In the genomic region with DNA sequence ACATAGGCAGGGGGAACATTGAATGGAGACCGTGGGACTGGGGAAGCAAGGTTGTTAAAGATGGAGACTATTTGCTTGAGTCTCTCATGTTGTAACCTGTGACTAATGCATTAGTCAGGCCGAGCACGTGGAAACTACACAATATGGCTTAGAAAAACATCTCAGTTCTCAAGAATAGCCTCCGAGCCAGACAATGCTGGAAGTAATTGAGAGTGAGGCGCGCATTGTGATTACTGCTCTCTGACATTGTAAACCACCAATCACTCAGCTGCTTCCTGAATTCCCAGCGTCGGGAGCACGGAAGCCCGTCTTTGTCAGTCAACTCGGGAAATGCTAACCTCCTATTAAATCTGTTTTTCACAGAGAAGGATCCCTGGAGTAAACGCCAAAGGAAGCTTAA, we compare ENCODE assay signal across 8 mouse cellular contexts. TPM values are rescaled to one million over a fixed set of nuclear protein-coding genes. Genes with fewer than 3 reads are reported as not detected.
DNase-seq lines count a peak whose midpoint lies in the region; ATAC-seq and TF ChIP-seq lines count a peak whose summit lies in the region.
"Had no signal": no experiment of that assay in that cellular context is flagged by ENCODE, and none has a peak within 500 bp of the region (broad histone marks: within the 10 kb centered on the region; RNA-seq: fewer than 3 reads in every experiment).

No protein-coding gene starts in this region.

- H3K9me3 ChIP-seq in hindbrain, embryonic 15.5 days: no peaks in the 10 kb centered on the region

- H3K36me3 ChIP-seq in hindbrain, embryonic 15.5 days: no peaks in the 10 kb centered on the region

- intact Hi-C loops in left cerebral cortex, adult 2 months (cut with DNase I): loop anchor here (10.0 kb wide), 1 partner anchor 147 kb away; no protein-coding TSS in a partner anchor

- H3K9ac ChIP-seq in hindbrain, embryonic 15.5 days: no peak overlapping the region

- H3K4me2 ChIP-seq in hindbrain, embryonic 15.5 days: peak overlapping the region; percentile 37

- peaks cover 19% of the 10 kb centered on the region for H3K4me1 ChIP-seq in hindbrain, embryonic 15.5 days (replicated peaks)
- H3K4me1 ChIP-seq in olfactory bulb, adult 2 months (ENCODE audit: control insufficient read depth, insufficient read depth, low read length): peaks cover 16% of the 10 kb centered on the region

- peak in 1 of 2 experiments; percentile 14 for DNase-seq in left cerebral cortex, adult 2 months (ENCODE audit: extremely low spot score in 1 of 2, low spot score in 2 of 2)
- DNase-seq in left cerebral cortex, adult 9 months (ENCODE audit: low spot score in 2 of 2): no peak
- DNase-seq in embryo, embryonic 11 days: peak; percentile 73
- no peak for DNase-seq in frontal cortex, postnatal 14 days (ENCODE audit: low spot score in 2 of 2)
- DNase-seq in cerebellum, adult 8-10 months: no peak

- H3K4me3 ChIP-seq in left cerebral cortex, adult 2 months: no peak overlapping the region
- no peak overlapping the region for H3K4me3 ChIP-seq in hindbrain, embryonic 15.5 days
- no peak overlapping the region for H3K4me3 ChIP-seq in olfactory bulb, adult 2 months (ENCODE audit: insufficient read depth, low read depth, low read length)

- TF ChIP-seq CTCF in left cerebral cortex, adult 2 months (IDR thresholded peaks at IDR 0.05): no peak
- no peak for TF ChIP-seq CTCF in olfactory bulb, adult 2 months (IDR thresholded peaks at IDR 0.05; ENCODE audit: insufficient read depth, low read depth, low read length)

- WGBS in hindbrain, embryonic 15.5 days: 2% methylated on average over 12 of the region's 12 CpGs
- 13% methylated on average over 12 of the region's 12 CpGs for WGBS in olfactory bulb, adult 2 months

- TF ChIP-seq POLR2A in olfactory bulb, adult 2 months (IDR thresholded peaks at IDR 0.05; ENCODE audit: insufficient read depth, low read depth, low read length): no peak

- no peaks in the 10 kb centered on the region for H3K27me3 ChIP-seq in hindbrain, embryonic 15.5 days

- ATAC-seq in hindbrain, embryonic 15.5 days (ENCODE audit: low FRiP score, low read depth): peak; percentile 29; the same call in 1 of the 2 replicates

- H3K27ac ChIP-seq in left cerebral cortex, adult 2 months: peak overlapping the region; percentile 81
- peak overlapping the region; percentile 67 for H3K27ac ChIP-seq in hindbrain, embryonic 15.5 days (replicated peaks)
- H3K27ac ChIP-seq in olfactory bulb, adult 2 months (ENCODE audit: insufficient read depth, low read depth, low read length): peak overlapping the region; percentile 78

RNA-seq across cellular contexts. Expression of a gene that starts 48.6 kb away (rescaled TPM):
- not detected for total RNA-seq in left cerebral cortex, adult 2 months (2021)
- polyA plus RNA-seq in hindbrain, embryonic 15.5 days (2015; fragmentation: Nextera tagmentation; extraction: Ambion mirVana): not detected in 2 replicates
- polyA plus RNA-seq in olfactory bulb, adult 2 months (2012; ENCODE audit: insufficient read depth, insufficient read length, low replicate concordance, missing spikeins): not detected in 2 replicates
- polyA plus RNA-seq: intestine, embryonic 14.5 days had no signal
